Mouse (Mus musculus): ENCODE results near the gene Car5a. TPM values are rescaled to one million over a fixed set of nuclear protein-coding genes. Genes with fewer than 3 reads are reported as not detected.

Car5a gene
- polyA plus RNA-seq, 1 experiment, result not detected

DNA sequence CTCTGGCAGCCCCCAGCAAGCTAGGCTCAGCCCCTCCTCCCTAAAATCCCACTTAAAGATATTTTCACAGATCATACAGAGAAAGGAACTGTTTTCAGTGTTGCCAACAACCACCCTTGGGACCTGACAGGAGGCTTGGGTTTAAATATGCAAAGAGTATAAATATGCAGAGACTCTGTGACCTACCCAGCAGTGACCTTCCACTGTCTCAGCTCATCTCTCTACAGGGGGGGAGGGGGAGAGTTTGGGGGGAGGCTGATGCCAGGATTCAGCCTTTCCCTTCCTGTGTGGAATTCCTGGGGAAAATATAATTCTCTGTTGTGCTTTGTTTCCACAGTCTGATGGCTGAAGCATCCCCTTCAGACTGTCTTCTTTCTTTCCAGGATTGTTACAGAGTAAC lies 9.8 kb downstream of the Car5a start:
- DNase-seq (ENCODE audit: low spot score), result no peak

GRCm38 (mm10) chr8:121934506-121934905 lies 10.2 kb downstream of the Car5a start:
- DNase-seq (ENCODE audit: low spot score), result no peak

DNA sequence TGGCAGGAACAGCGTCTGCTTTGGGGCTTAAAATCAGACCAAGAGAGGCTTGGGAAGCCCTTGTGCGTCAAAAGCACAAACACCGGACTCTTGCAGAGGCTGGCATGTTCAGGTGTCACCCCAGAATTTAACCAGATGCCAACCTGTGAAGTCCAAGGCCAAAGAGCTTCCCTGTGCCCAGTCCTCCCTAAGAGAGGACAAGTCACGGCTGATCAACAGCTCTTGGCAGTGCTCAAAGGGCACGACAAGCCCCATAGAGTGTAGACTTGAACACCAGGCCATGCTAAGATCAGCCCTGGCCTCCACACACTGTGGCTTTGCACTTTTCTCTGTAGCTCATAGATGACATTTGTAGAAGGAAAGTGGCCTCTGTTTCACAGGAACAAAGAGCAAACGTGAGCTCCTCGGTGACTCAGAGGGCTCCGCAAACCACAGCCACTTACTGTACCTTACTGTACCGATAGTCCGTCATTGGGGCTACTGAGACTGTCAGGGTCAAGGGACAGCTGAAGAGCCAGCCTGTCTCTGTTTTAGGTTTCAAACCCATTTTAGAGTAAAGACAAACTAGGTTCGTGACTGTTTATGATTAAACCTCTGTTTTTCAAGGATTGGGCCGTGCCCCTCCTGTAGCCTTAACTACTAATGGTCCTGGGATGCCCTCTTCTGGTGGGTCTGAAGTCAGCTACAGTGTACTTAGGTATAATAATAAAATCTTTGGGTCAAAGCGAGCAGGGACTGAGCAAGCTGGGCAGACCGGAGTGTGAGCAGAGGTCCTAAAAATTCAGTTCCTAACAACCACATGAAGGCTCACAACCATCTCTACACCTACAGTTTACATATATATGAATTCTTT lies 11.8 kb downstream of the Car5a start:
- DNase-seq (ENCODE audit: low spot score), result no peak

- DNase-seq (ENCODE audit: low spot score), result no peak
Measured at GRCm38 (mm10) chr8:121932026-121932667, 12.6 kb downstream of the Car5a start.

GRCm38 (mm10) chr8:121931571-121931970 lies 13.1 kb downstream of the Car5a start:
- DNase-seq (ENCODE audit: low spot score), result no peak

- DNase-seq (ENCODE audit: low spot score), result no peak
Measured at GRCm38 (mm10) chr8:121930047-121930446, 14.7 kb downstream of the Car5a start.

DNA sequence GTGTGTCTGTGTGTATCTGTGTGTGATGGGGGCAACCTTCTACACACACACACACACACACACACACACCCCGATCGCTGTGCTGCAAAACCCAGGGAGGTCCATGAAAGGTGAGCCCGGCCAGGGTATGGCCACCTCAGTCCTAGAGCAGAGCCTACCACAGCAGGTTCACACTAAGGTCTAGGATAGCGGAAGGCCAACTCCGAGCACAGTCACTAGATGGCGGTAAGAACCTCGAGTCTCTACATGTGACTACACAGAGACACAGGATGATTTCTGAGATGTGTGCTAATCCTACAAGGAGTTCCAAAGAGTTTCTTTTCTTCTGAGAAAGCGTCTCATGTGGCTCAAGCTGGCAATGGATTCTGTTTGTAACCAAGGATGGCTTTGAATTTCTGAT lies 17.4 kb downstream of the Car5a start:
- DNase-seq (ENCODE audit: low spot score), result no peak

DNA sequence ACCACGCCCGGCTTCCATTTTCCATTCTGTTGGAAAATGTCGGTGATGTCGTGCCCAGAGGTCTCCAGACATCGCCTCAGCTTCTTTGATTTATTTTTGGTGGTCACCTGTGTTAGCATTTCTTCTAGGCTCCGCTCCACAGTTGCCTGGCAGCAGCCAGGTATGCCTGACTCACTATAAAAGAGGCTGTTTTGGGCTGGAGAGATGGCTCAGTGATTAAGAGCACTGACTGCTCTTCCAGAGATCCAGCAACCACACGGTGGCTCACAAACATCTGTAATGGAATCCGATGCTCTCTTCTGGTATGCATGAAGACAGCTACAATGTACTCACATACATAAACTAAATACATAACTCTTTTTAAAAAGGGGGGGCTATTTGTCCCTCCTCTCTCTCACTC lies 18.4 kb downstream of the Car5a start:
- no peak for DNase-seq (ENCODE audit: low spot score)

DNA sequence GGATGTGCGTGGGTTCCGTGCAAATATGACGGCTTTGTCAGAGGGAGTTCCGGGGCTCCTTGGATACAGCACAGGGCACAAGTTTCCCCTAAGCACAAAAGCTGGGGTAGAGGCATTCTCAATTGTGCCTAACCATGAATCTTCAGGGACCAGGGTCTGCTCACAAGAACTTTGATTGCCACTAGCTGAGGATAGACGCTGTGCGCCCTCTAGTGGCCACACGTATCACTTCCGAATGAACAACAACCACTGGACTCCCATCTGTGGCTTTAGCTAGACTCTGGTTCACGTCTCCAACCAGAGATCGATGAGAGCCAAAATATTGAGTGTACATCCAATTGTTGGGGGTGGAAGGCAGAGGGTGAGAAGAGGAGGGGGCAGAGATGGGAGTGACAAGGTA lies 19.1 kb downstream of the Car5a start:
- DNase-seq (ENCODE audit: low spot score), result peak; percentile 52

- DNase-seq (ENCODE audit: low spot score), result no peak
Measured at GRCm38 (mm10) chr8:121924681-121925080, 20.0 kb downstream of the Car5a start.

- no peak for DNase-seq (ENCODE audit: low spot score)
Measured at GRCm38 (mm10) chr8:121922101-121922500, 22.6 kb downstream of the Car5a start.

- no peak for DNase-seq (ENCODE audit: low spot score)
Measured at GRCm38 (mm10) chr8:121921582-121921981, 23.1 kb downstream of the Car5a start.

- no peak for DNase-seq (ENCODE audit: low spot score)
Measured at GRCm38 (mm10) chr8:121919731-121920130, 25.0 kb downstream of the Car5a start.

- DNase-seq (ENCODE audit: low spot score), result no peak
Measured at GRCm38 (mm10) chr8:121919158-121919557, 25.5 kb downstream of the Car5a start.

- no peak for DNase-seq (ENCODE audit: low spot score)
Measured at GRCm38 (mm10) chr8:121913378-121913777, 31.3 kb downstream of the Car5a start.

- no peak for DNase-seq (ENCODE audit: low spot score)
Measured at GRCm38 (mm10) chr8:121912831-121913230, 31.9 kb downstream of the Car5a start.

GRCm38 (mm10) chr8:121911987-121912386 lies 32.7 kb downstream of the Car5a start:
- no peak for DNase-seq (ENCODE audit: low spot score)

- no peak for DNase-seq (ENCODE audit: low spot score)
Measured at GRCm38 (mm10) chr8:121911400-121911799, 33.3 kb downstream of the Car5a start.

GRCm38 (mm10) chr8:121909663-121910062 lies 35.0 kb downstream of the Car5a start:
- DNase-seq (ENCODE audit: low spot score), result no peak

DNA sequence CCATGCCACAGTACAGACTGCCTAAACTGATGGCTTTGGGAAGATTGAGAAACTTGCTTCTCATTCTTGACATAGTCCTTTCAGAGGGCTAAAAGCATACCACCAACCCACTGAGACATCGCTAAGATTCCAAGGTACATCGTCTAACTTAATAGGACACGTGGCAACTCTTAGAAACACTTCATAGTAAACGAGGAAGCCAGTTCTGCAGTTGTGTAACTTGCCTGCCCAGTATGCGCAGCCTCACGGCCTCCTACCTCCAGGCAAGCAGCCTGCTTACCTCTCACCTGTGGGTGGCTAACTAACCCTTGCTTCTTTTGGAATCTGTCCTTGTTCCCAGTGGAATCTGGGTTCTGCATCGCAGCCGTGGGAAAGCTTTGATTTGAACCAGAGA lies 35.6 kb downstream of the Car5a start:
- DNase-seq (ENCODE audit: low spot score), result no peak

DNA sequence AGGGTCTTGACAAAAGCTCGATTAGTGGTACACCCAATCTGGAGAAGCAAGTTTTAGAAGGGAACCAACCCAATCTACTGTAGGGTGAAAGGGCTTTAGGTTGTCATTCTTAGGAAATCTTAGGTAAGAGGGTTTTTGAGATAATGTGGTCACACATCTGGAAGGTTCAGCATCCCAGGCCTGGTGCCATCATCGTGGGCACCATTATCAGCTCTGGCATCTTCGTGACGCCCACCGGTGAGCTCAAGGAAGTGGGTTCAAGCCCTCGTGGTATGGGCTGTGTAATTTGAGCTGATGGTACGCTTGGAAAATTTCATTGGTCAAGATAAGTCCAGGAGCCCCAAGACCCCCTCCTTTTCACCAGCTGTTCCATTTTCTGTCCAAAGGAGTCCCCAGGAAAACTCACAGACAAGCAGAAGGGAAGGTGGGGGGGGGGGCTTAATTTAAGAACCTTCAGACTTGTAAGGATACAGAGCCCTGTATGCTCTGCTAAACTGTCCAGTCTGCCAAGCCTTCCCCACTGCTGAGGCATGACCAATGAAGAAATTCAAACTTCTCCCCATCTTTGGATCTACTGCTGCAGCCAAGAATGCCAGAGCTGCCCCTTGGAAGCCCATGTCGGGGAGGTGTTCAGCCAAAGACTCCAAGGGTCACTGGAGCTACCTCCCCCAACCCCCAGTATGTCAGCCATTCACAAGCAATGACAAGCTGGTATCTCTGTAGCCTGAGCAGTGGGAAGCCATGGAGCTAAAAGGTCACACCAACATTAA lies 36.1 kb downstream of the Car5a start:
- no peak for DNase-seq (ENCODE audit: low spot score)

GRCm38 (mm10) chr8:121907587-121908248 lies 37.0 kb downstream of the Car5a start, which contains the start of gene Slc7a5:
TSS of gene Slc7a5 (minus strand) at chr8:121907694.
- DNase-seq (ENCODE audit: low spot score), result peak; percentile 82
